Mouse (Mus musculus) adrenal gland, postnatal 14 days (tissue): ENCODE data around the gene Gbp8. TPM values are rescaled to one million over a fixed set of nuclear protein-coding genes. Genes with fewer than 3 reads are reported as not detected.
"Not testable (repeated sequence)": the region's sequence is repeated elsewhere in the genome, so short reads cannot be mapped to it uniquely, and the experiment has no call there.

Experiments
- DNase-seq: peaks from one replicate; pipeline ENCODE4 v3.0.0; 2021; ENCODE audit warnings: mixed read lengths
- total RNA-seq: library from RNA; stranded (reverse); gene quantifications from 2 replicates; pipeline ENCODE4 v1.2.3, GENCODE M21; 2021

Gene Gbp8
- total RNA-seq, 1 experiment from 2014 or later = 0.74 TPM

DNA sequence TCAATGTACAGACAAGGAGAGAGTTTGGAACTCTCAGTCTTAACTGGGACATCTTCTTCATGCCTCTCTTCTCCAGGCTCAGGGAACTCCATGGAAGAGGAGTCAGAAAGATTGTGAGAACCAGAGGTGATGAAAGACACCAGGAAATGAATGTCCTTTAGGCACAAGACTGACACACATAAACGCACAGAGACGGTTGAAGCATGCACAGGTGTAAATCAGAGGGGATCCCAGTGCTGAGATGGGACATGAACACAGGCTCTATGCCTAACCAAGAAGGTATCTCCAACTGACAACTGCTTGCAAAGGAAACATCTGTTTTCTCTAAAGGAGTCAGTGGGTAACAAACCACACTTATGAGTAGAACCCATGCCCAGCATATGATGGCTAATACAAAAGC lies 79.1 kb downstream of the Gbp8 start:
- no peak for DNase-seq

DNA sequence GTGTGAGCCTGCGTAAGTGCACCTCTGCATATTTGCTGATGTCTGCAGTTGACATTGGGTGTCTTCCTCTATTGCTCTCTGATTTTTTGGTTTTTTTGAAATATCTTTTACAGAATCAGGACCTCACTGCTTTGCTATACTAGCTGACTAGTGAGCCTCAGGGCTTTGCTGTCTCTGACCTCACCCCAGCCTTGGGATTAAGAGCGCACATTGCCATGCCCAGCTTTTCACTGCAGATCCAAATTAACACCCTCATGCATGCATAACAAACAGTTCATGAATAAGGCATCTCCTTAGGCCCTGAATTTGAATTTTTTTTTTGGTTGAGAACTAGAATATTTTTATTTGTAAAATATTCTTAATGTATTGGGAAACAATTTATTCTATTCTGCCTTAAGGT lies 84.1 kb downstream of the Gbp8 start:
- DNase-seq = no peak

DNA sequence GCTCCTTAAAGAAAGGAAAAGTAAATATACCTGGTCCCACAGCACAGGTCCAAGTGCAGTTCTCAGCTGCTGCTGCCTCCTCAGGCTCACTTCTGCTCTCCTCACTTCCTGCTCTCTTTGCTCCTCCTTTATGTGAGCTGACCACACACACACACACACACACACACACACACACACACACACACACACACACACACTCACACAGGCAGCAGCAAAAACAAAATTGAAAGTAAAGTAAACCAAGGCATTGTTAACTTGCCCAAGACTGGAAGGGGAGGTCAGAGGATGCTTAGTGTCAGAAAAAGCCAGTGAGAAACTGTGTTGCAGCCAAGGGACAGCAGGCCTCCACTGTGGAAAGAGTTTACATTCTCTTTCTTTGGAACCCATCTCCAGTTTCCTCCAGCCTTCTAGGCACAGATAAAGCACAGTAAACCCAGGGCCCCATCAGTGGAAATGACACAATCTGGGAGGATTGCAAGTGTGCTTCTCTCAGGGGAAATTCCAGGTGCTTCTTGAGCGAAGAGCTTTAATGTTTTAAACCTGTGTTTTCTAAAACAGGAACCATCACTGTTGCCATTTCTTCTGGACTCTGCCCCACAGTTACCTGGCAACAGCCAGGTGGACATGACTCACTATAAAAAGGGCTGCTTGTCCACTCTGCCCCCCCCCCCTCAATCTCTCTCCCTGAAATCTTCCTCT lies 85.7 kb downstream of the Gbp8 start:
- DNase-seq = not testable (repeated sequence)

DNA sequence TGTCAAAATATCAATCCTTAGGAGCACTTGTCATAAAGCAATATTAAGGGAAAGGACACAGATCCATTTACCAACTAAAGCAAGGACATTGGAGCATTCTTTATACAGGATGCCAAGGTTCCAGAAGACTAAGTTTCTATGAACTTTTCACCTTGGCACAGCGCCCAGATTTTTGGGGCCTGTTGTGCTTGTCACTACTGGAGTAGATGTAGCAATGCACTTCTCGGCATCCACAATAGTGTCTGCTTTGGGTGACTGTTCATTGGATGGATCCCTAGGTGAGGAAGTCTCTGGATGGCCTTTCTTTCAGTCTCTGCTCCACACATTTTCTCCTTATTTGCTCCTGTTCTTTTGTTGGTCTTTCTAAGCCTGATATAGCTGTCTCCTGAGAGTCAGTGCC lies 107.0 kb downstream of the Gbp8 start:
- DNase-seq = peak; percentile 68

DNA sequence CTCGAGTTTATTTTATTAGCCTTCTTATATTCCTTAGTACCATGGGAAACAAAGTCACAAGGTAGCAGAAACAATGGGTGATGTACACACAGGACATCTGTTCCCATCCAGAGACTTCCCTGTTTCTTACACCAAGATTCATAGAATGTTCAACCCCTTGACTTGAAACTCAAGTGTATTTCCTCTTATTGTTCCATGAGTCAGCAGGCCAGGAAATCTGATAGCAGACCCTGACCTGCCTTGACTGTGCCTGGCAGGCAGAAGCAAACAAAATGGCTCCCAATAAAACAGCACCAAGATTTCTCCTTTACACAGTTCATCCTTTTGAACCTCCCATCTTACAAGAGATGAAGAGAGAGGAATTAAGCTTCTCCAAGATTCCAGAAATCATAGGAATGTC lies 126.8 kb downstream of the Gbp8 start:
- DNase-seq = no peak

DNA sequence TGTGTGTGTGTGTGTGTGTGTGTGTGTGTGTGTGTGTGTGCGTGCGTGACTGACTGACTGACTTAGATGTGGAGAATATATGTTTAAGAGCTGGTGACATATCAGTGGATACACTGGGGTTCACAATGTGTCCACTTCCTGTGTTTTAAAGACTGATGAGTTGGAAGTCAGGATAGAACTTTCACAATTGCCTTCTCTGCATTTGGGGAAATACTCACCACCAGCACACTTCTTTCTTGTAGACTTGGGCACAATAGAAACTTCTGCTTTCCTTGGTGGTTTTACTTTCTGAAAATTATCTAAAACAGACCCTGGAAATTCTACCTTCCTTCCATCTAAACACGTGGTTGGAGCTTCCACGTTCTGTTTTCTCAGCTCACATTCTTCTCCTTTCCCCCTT lies 127.8 kb downstream of the Gbp8 start:
- DNase-seq = no peak

DNA sequence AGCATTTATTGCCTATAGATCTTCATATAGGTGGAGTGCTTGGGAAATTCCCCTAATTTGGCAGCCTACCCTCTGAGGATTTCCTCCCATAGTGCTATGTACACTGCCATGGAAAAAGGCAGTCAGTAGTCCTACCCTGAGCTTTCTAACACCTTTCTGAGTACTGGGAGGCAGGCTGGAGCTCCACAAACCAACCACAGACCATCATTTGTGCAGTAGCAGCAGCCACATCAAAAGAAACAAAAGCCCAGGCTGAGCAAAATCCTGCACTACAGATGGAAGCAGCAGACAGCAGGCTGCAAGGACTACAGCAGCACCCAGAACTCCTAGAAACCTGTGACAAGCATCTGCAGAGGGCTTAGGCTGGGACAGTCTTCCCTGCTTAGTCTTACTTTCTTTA lies 129.0 kb downstream of the Gbp8 start:
- no peak for DNase-seq

DNA sequence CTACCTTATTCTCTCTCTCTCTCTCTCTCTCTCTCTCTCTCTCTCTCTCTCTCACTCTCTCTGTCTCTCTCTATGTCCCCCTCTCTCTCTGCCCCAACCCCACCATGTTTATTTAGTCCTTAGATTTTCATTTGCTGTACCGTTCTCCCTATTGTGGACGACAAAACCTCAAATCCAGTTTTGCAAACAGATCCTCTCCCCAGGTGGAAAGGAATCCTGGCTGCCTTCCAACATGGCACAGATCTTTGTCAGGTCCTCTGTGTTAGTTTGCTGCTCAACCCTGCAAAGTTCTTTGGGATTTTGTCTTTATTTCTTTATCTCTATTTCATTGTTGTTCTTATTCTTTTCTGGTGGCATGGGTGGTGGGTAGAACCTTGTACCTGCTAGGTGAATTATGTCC lies 149.9 kb downstream of the Gbp8 start:
- DNase-seq = no peak

DNA sequence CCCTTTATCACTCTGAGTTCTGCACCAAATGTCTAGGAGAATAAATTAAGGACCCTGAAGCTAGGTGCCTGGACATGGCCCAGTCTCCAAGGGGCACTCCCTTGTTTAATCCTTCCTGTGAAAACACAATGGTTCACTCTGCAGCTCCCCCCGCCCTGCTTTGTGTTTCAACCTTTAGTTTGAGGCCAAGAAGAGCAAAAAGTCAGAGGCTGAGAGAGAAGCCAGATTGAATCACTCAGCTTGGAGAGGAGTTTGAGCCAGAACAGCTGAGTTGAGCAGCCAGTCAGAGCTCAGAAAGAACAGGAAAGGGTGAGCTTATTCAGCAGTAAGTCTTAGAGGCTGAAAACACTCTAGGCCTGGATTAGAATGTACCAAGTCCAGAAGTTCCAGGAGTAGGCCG lies 151.3 kb downstream of the Gbp8 start:
- DNase-seq = no peak

DNA sequence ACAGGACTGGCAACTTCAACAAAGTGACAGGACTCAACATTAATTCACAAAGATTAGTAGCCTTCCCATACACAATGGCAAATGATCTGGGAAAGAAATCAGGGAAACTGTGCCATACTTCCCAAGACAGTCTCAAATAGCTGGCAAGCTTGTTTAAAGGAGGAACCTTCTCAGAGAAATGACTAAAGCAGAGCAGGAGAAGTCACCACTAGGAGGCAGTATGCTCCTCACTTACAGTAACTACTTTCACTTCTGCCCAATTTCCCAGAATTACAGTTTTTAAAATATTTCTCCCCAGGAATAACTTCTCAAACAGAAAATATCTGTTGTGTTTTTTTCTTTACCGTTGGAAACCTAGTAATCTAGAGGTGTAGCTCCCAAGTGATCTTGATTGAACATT lies 152.6 kb downstream of the Gbp8 start:
- peak; percentile 49 for DNase-seq

DNA sequence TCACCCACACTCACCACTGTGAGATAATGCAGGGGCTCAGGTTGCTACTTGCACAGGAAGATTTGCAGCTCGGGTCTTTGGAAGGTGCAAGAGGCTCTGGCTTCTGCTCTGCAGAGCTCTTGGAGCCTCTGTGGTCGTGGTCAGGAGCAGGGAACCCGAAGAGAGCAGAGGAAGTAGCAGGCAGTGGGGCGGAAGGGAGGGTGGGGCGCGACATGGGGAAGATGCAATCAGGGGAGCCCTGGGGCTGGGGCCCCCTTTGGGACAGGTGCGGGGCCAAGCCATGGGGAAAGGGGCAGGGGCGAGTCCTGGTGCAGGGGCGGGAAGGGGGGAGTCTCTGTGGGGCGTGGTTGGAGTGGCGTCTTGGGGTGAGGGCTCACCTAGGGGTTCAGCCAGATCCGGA lies 156.8 kb downstream of the Gbp8 start, which contains the start of gene Abcg3:
Gene Abcg3, minus strand, starts transcription at position 184 of the 400 bp plus-strand sequence.
- peak; percentile 12 for DNase-seq

DNA sequence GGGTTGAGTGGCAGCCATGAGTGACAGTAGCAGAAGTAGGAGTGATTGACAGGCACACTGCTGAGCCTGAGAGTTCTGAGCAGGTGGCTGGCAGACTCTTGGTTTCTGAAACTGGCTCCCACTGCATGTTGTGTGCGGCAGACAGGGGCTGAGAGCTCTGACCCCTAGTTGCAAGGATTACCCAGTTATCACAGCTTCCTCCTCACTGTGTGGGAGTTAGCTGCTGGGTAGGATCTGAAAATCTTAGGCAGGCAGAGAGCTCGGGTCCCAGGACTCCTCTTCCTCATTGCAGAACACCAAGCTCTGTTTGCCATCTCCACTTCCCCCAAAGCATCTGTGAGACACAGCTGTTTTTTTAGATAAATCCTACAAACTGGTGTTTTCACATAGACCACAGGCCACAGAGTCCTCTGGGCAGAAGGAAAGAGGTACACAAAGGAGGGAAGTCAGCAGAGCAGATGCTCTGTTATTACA lies 160.3 kb downstream of the Gbp8 start:
- DNase-seq = no peak

Other genes starting within 250 kb of the Gbp8 start
- 0.63 and 2.4 TPM in 2 replicates for gene Abcg3, start 156.8 kb downstream of the Gbp8 start, total RNA-seq
- gene Gbp9, start within 50 bp of the Gbp8 start, total RNA-seq = 7.2 and 12.3 TPM in 2 replicates
- gene Gbp4, start within 50 bp of the Gbp8 start, total RNA-seq = 4.4 and 10.9 TPM in 2 replicates
- gene Gbp10, start 100.0 kb upstream of the Gbp8 start, total RNA-seq = 0.26 TPM in 1 of 2 replicates, not detected in the other
- gene Gm43302, start 154.2 kb upstream of the Gbp8 start, total RNA-seq = 0.22 TPM in 1 of 2 replicates, not detected in the other
- 5.7 and 6.0 TPM in 2 replicates for gene Gbp6, start 154.2 kb upstream of the Gbp8 start, total RNA-seq